Mouse (Mus musculus) myocyte (in vitro differentiated cells): ENCODE measurements at regions not wholly inside any gene's neighbourhood (a gene's known extent, or its start where the extent isn't known, plus 50 kb on each side); places are given as distances from the start of the nearest gene placed in this dataset.

ENCODE experiments used
- H3K27me3 ChIP-seq: one replicate; pipeline ENCODE4 v1.6.1; 2011; ENCODE audit not compliant: control insufficient read depth, insufficient read depth, insufficient read length
- H3K36me3 ChIP-seq: one replicate; pipeline ENCODE4 v1.6.1; 2011; ENCODE audit not compliant: control insufficient read depth, insufficient read depth
- H3K4me2 ChIP-seq: one replicate; pipeline ENCODE4 v1.6.1; 2011; ENCODE audit warnings: low read depth, control low read depth
- H3K4me3 ChIP-seq: one replicate; pipeline ENCODE4 v1.5.1; 2011; ENCODE audit warnings: mild to moderate bottlenecking, control low read depth, moderate library complexity
- H3K79me2 ChIP-seq: one replicate; pipeline ENCODE4 v1.6.1; 2011; ENCODE audit not compliant: control insufficient read depth, insufficient read depth
- H3ac ChIP-seq: one replicate; pipeline ENCODE4 v1.6.1; 2011; ENCODE audit not compliant: control insufficient read depth, insufficient read length
- CEBPB ChIP-seq: IDR thresholded peaks from 2 replicates; pipeline ENCODE4 v1.6.1; 2011; ENCODE audit warnings: mild to moderate bottlenecking, moderate library complexity; ENCODE audit not compliant: poor library complexity, insufficient read depth, severe bottlenecking
- E2F4 ChIP-seq: IDR thresholded peaks from one replicate; pipeline ENCODE4 v1.6.1; 2011; ENCODE audit warnings: mild to moderate bottlenecking, control low read depth, moderate library complexity; ENCODE audit not compliant: insufficient read depth
- MAX ChIP-seq: IDR thresholded peaks from one replicate; pipeline ENCODE4 v1.6.1; 2011; ENCODE audit warnings: low read depth, mild to moderate bottlenecking, control low read depth
- MYOD1 ChIP-seq, 3 experiments: IDR thresholded peaks; one replicate each; pipeline ENCODE4 v1.6.1; 2011; ENCODE audit warnings: control low read depth in 2 of 3, low read depth in 2 of 3, mild to moderate bottlenecking in 2 of 3, moderate library complexity in 1 of 3; ENCODE audit not compliant: insufficient read length in 2 of 3, control insufficient read depth in 1 of 3
- MYOG ChIP-seq, 3 experiments: IDR thresholded peaks; one replicate each; pipeline ENCODE4 v1.6.1; 2011; ENCODE audit warnings: control low read depth in 2 of 3, low read depth in 2 of 3, mild to moderate bottlenecking in 2 of 3; ENCODE audit not compliant: insufficient read length in 2 of 3, control insufficient read depth in 1 of 3, insufficient read depth in 1 of 3
- POLR2A ChIP-seq: IDR thresholded peaks from one replicate; pipeline ENCODE4 v1.6.1; 2011; ENCODE audit warnings: low read depth, mild to moderate bottlenecking, control low read depth, moderate library complexity; ENCODE audit not compliant: insufficient read length
- POLR2AphosphoS2 ChIP-seq: IDR thresholded peaks from one replicate; pipeline ENCODE4 v1.6.1; 2011; ENCODE audit warnings: low read depth, control low read depth; ENCODE audit not compliant: insufficient read length
- REST ChIP-seq: IDR thresholded peaks from one replicate; pipeline ENCODE4 v1.6.1; 2011; ENCODE audit warnings: mild to moderate bottlenecking, control low read depth, moderate library complexity; ENCODE audit not compliant: insufficient read depth, insufficient read length
- SRF ChIP-seq: IDR thresholded peaks from one replicate; pipeline ENCODE4 v1.6.1; 2011; ENCODE audit warnings: low read depth; ENCODE audit not compliant: control insufficient read depth, insufficient read length
- TCF12 ChIP-seq: IDR thresholded peaks from one replicate; pipeline ENCODE4 v1.6.1; 2011; ENCODE audit warnings: mild to moderate bottlenecking, control low read depth; ENCODE audit not compliant: poor library complexity, insufficient read depth, severe bottlenecking
- TCF3 ChIP-seq: IDR thresholded peaks from one replicate; pipeline ENCODE4 v1.6.1; 2011; ENCODE audit warnings: low read depth, control low read depth; ENCODE audit not compliant: insufficient read length
- USF1 ChIP-seq: IDR thresholded peaks from one replicate; pipeline ENCODE4 v1.6.1; 2011; ENCODE audit warnings: low read depth, mild to moderate bottlenecking, control low read depth, moderate library complexity

DNA sequence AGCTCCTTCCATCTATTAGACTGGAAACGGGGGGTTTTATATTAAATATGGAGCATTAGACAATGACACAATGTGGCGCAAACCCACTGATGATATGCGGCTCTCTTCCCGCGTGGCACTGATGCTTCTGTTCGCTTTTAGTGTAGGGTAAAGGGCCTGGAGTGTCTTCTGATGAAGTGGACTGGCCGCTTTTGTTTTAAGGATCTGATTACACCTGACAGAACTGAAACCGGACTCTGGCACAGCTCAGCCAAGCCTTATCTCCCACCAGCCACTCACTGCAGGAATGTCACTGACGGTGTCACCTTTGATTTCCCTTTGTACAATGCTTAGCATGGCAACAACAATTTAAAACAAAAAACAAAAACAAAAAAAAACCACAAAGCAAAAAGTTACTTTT lies 61.0 kb upstream of the Arhgap29 start:
- Histone ChIP-seq H3K27me3 (peaks cover 45% of the 10 kb centered on the region), H3ac (no peak overlapping the region), H3K79me2 (no peaks in the 10 kb centered on the region), H3K36me3 (no peaks in the 10 kb centered on the region), H3K4me2 (no peak overlapping the region), H3K4me3 (no peak overlapping the region)
- TF ChIP-seq REST, result no peak

GRCm38 (mm10) chr3:121890563-121890962 lies 61.8 kb upstream of the Arhgap29 start:
- H3ac ChIP-seq, result no peak overlapping the region
- no peak overlapping the region for H3K4me3 ChIP-seq
- H3K4me2 ChIP-seq, result no peak overlapping the region
- peaks cover 41% of the 10 kb centered on the region for H3K27me3 ChIP-seq
- H3K36me3 ChIP-seq, result no peaks in the 10 kb centered on the region
- TF ChIP-seq MYOD1 (IDR thresholded peaks at IDR 0.05; ENCODE audit: control insufficient read depth in 1 of 3, insufficient read length in 2 of 3, low read depth in 2 of 3), result no peak
- no peak for TF ChIP-seq USF1
- TF ChIP-seq E2F4, result no peak
- TF ChIP-seq SRF, result no peak
- TF ChIP-seq POLR2AphosphoS2, result no peak
- TF ChIP-seq MYOG (IDR thresholded peaks at IDR 0.05; ENCODE audit: control insufficient read depth in 1 of 3, insufficient read depth in 1 of 3, insufficient read length in 2 of 3, low read depth in 2 of 3), result no peak
- no peak for TF ChIP-seq TCF12
- no peak for TF ChIP-seq TCF3
- TF ChIP-seq MAX, result no peak
- no peak for TF ChIP-seq CEBPB
- TF ChIP-seq POLR2A, result no peak
- TF ChIP-seq REST, result no peak
- no peaks in the 10 kb centered on the region for H3K79me2 ChIP-seq

DNA sequence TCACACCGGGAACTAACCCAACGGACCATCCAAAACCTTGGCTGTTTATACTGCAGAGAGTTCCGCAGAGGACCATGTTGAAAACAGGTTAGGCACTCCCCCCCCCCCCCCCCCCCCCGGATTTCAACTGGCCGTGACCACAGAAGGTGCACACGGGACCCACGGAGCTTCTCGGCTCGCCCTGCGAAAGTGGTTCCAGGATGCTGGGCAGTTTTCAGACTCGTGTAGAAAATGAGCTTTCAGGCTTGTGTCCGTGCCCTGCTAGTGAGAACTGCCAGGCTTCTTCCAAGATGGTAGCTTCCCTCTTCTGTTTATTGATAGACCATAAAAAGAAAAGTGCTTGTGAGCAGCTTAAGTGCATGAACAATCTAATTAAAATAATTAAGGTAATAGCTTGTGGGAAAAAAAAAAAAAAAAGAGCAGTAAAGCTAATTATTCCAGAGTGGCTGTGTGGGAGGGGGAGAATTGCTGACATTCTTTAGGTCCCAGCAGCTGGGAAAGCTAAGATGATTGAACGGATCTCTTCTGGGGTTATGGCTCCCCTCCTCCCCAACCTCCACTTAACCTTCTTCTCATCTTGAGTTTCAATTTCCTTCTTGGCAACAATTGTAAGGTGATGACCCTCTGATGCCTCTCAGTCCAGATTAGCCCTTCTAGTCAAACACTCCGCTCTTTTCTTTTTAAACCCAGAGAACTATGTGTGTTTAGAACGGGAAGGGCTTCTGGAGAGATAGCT lies 65.3 kb upstream of the Arhgap29 start:
- TF ChIP-seq MYOG (IDR thresholded peaks at IDR 0.05; ENCODE audit: control insufficient read depth in 1 of 3, insufficient read depth in 1 of 3, insufficient read length in 2 of 3, low read depth in 2 of 3) (no peak), POLR2AphosphoS2 (no peak), REST (no peak), MAX (no peak), TCF12 (no peak), USF1 (no peak), SRF (no peak), E2F4 (no peak), TCF3 (no peak)
- Histone ChIP-seq H3K27me3 (peaks cover 26% of the 10 kb centered on the region), H3K79me2 (no peaks in the 10 kb centered on the region), H3ac (no peak overlapping the region), H3K4me3 (no peak overlapping the region), H3K36me3 (no peaks in the 10 kb centered on the region), H3K4me2 (no peak overlapping the region)

GRCm38 (mm10) chr3:121886309-121886708 lies 66.0 kb upstream of the Arhgap29 start:
- H3K4me3 ChIP-seq, result no peak overlapping the region
- peaks cover 32% of the 10 kb centered on the region for H3K27me3 ChIP-seq
- no peak overlapping the region for H3K4me2 ChIP-seq
- no peaks in the 10 kb centered on the region for H3K36me3 ChIP-seq
- no peak overlapping the region for H3ac ChIP-seq
- TF ChIP-seq POLR2AphosphoS2 (no peak), TCF12 (no peak), CEBPB (no peak), MYOG (IDR thresholded peaks at IDR 0.05; ENCODE audit: control insufficient read depth in 1 of 3, insufficient read depth in 1 of 3, insufficient read length in 2 of 3, low read depth in 2 of 3) (no peak), MYOD1 (IDR thresholded peaks at IDR 0.05; ENCODE audit: control insufficient read depth in 1 of 3, insufficient read length in 2 of 3, low read depth in 2 of 3) (no peak), MAX (no peak), REST (no peak), POLR2A (no peak), SRF (no peak)
- no peaks in the 10 kb centered on the region for H3K79me2 ChIP-seq

- peaks cover 33% of the 10 kb centered on the region for H3K27me3 ChIP-seq
- peak overlapping the region; percentile 0 for H3K4me2 ChIP-seq
- no peaks in the 10 kb centered on the region for H3K79me2 ChIP-seq
- H3K4me3 ChIP-seq, result no peak overlapping the region
- no peak for TF ChIP-seq POLR2AphosphoS2
- TF ChIP-seq POLR2A, result no peak
- no peak for TF ChIP-seq TCF3
- TF ChIP-seq MAX, result no peak
- no peak for TF ChIP-seq MYOG (IDR thresholded peaks at IDR 0.05; ENCODE audit: control insufficient read depth in 1 of 3, insufficient read depth in 1 of 3, insufficient read length in 2 of 3, low read depth in 2 of 3)
- no peak for TF ChIP-seq REST
- TF ChIP-seq MYOD1 (IDR thresholded peaks at IDR 0.05; ENCODE audit: control insufficient read depth in 1 of 3, insufficient read length in 2 of 3, low read depth in 2 of 3), result no peak
- TF ChIP-seq CEBPB, result no peak
- no peak for TF ChIP-seq SRF
- no peak for TF ChIP-seq E2F4
- TF ChIP-seq TCF12, result no peak
- no peak for TF ChIP-seq USF1
- no peaks in the 10 kb centered on the region for H3K36me3 ChIP-seq
- no peak overlapping the region for H3ac ChIP-seq
Measured at GRCm38 (mm10) chr3:121885265-121886178, 66.8 kb upstream of the Arhgap29 start.
